Mouse (Mus musculus): ENCODE data around the gene Ddah2.
A peak's percentile ranks its signal among the peaks of the same experiment; 100 is the strongest.

Gene Ddah2

GRCm38 (mm10) chr17:35058911-35059892 lies at the start of gene Ddah2:
Gene Ddah2 (plus strand): TSS chr17:35059035.
- peak; percentile 89 to 95 for DNase-seq (ENCODE audit: inconsistent age in 2 of 2, low spot score in 1 of 2)

GRCm38 (mm10) chr17:35009586-35009985 lies 49.2 kb upstream of the Ddah2 start:
- no peak for DNase-seq (ENCODE audit: inconsistent age in 2 of 2, low spot score in 1 of 2)

- no peak for DNase-seq (ENCODE audit: inconsistent age in 2 of 2, low spot score in 1 of 2)
Observed at GRCm38 (mm10) chr17:35011440-35011839, 47.4 kb upstream of the Ddah2 start.

- DNase-seq (ENCODE audit: inconsistent age in 2 of 2, low spot score in 1 of 2): no peak
Observed at GRCm38 (mm10) chr17:35012430-35012829, 46.4 kb upstream of the Ddah2 start.

GRCm38 (mm10) chr17:35013221-35013620 lies 45.6 kb upstream of the Ddah2 start:
- DNase-seq (ENCODE audit: inconsistent age in 2 of 2, low spot score in 1 of 2): no peak

- DNase-seq (ENCODE audit: inconsistent age in 2 of 2, low spot score in 1 of 2): no peak
Observed at GRCm38 (mm10) chr17:35015296-35015695, 43.5 kb upstream of the Ddah2 start.

- DNase-seq (ENCODE audit: inconsistent age in 2 of 2, low spot score in 1 of 2): peak; percentile 64 to 74
Observed at GRCm38 (mm10) chr17:35016376-35016775, 42.5 kb upstream of the Ddah2 start, which contains the start of gene Vwa7. Gene Vwa7 (plus strand): TSS chr17:35016579.

- no peak for DNase-seq (ENCODE audit: inconsistent age in 2 of 2, low spot score in 1 of 2)
Observed at GRCm38 (mm10) chr17:35016791-35017705, 41.8 kb upstream of the Ddah2 start.

- no peak for DNase-seq (ENCODE audit: inconsistent age in 2 of 2, low spot score in 1 of 2)
Observed at GRCm38 (mm10) chr17:35017706-35018030, 41.2 kb upstream of the Ddah2 start.

GRCm38 (mm10) chr17:35018171-35018570 lies 40.7 kb upstream of the Ddah2 start:
- no peak for DNase-seq (ENCODE audit: inconsistent age in 2 of 2, low spot score in 1 of 2)

GRCm38 (mm10) chr17:35019894-35020293 lies 38.9 kb upstream of the Ddah2 start:
- DNase-seq (ENCODE audit: inconsistent age in 2 of 2, low spot score in 1 of 2): no peak

GRCm38 (mm10) chr17:35020551-35020950 lies 38.3 kb upstream of the Ddah2 start:
- no peak for DNase-seq (ENCODE audit: inconsistent age in 2 of 2, low spot score in 1 of 2)

GRCm38 (mm10) chr17:35021163-35021808 lies 37.5 kb upstream of the Ddah2 start:
- peak; percentile 84 to 95 for DNase-seq (ENCODE audit: inconsistent age in 2 of 2, low spot score in 1 of 2)

- peak in 1 of 2 experiments; percentile 46 for DNase-seq (ENCODE audit: inconsistent age in 2 of 2, low spot score in 1 of 2)
Observed at GRCm38 (mm10) chr17:35021842-35022477, 36.9 kb upstream of the Ddah2 start.

- no peak for DNase-seq (ENCODE audit: inconsistent age in 2 of 2, low spot score in 1 of 2)
Observed at GRCm38 (mm10) chr17:35022541-35023060, 36.2 kb upstream of the Ddah2 start.

- no peak for DNase-seq (ENCODE audit: inconsistent age in 2 of 2, low spot score in 1 of 2)
Observed at GRCm38 (mm10) chr17:35023221-35023620, 35.6 kb upstream of the Ddah2 start.

- no peak for DNase-seq (ENCODE audit: inconsistent age in 2 of 2, low spot score in 1 of 2)
Observed at GRCm38 (mm10) chr17:35023756-35024155, 35.1 kb upstream of the Ddah2 start.

GRCm38 (mm10) chr17:35024261-35024660 lies 34.6 kb upstream of the Ddah2 start:
- no peak for DNase-seq (ENCODE audit: inconsistent age in 2 of 2, low spot score in 1 of 2)

- no peak for DNase-seq (ENCODE audit: inconsistent age in 2 of 2, low spot score in 1 of 2)
Observed at GRCm38 (mm10) chr17:35024691-35025488, 33.9 kb upstream of the Ddah2 start.

GRCm38 (mm10) chr17:35026206-35026605 lies 32.6 kb upstream of the Ddah2 start:
- no peak for DNase-seq (ENCODE audit: inconsistent age in 2 of 2, low spot score in 1 of 2)
